19 mouse cellular contexts compared by ENCODE assay signal in the genomic region with DNA sequence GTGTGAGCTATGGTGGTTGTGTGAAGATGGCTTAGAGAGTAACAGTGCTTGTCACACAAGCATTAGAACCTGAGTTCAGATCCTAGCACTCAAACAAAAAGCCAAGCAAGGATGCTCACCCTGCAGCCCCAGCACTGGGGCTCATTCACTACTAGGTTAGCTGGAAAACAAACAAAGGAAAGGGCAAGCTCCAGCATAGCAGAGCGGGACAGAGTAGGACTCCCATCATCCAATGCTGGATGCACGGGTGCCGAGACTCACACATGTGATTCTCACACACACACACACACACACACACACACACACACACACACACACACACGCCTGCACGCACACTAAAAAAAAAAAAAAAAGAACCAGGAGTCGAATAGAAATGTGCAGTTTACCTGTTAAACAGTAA.
"Had no signal": no experiment of that assay in that cellular context is flagged by ENCODE, and none has a peak within 500 bp of the region (broad histone marks: within the 10 kb centered on the region; RNA-seq: fewer than 3 reads in every experiment).

No protein-coding gene starts in this region.

- H3K9me3 ChIP-seq: heart, embryonic 13.5 days; heart, embryonic 15.5 days; hindbrain, embryonic 13.5 days; hindbrain, embryonic 15.5 days; limb, embryonic 13.5 days; limb, embryonic 15.5 days; liver, embryonic 12.5 days had no signal

- DNase-seq: forebrain, postnatal 0 days; gastrocnemius, postnatal 14 days; gastrocnemius, postnatal 36 days; heart, adult 18-20 months; heart, postnatal 14 days; heart, postnatal 36 days; layer of hippocampus, adult 9-11 months; layer of hippocampus, postnatal 36 days; left cerebral cortex, postnatal 4 days; lung, adult 18-20 months had no signal

- H3K27ac ChIP-seq: heart, embryonic 13.5 days; heart, embryonic 15.5 days; hindbrain, embryonic 13.5 days; hindbrain, embryonic 15.5 days; hindbrain, postnatal 0 days; limb, embryonic 13.5 days; limb, embryonic 15.5 days; liver, embryonic 12.5 days; liver, embryonic 14.5 days had no signal

- H3K36me3 ChIP-seq: heart, embryonic 13.5 days; heart, embryonic 15.5 days; hindbrain, embryonic 13.5 days; hindbrain, embryonic 15.5 days; limb, embryonic 13.5 days; limb, embryonic 15.5 days; liver, embryonic 12.5 days had no signal

- H3K4me1 ChIP-seq: limb, embryonic 13.5 days had no signal

- H3K27me3 ChIP-seq: heart, embryonic 15.5 days had no signal

- H3K4me3 ChIP-seq: heart, embryonic 13.5 days; heart, embryonic 15.5 days; hindbrain, embryonic 13.5 days; hindbrain, embryonic 15.5 days; limb, embryonic 13.5 days; limb, embryonic 15.5 days; liver, embryonic 12.5 days had no signal

- H3K9ac ChIP-seq: forebrain, postnatal 0 days; heart, embryonic 13.5 days; heart, embryonic 15.5 days; hindbrain, embryonic 13.5 days; hindbrain, embryonic 15.5 days; limb, embryonic 13.5 days; limb, embryonic 15.5 days; liver, embryonic 12.5 days; liver, embryonic 14.5 days had no signal
